Mouse (Mus musculus) testis, postnatal 10 days (tissue): ENCODE measurements at regions not wholly inside any gene's neighbourhood (a gene's known extent, or its start where the extent isn't known, plus 50 kb on each side); places are given as distances from the start of the nearest gene placed in this dataset.

Experiments
- DNase-seq: peaks from one replicate; pipeline ENCODE4 v3.0.0; 2021; ENCODE audit warnings: low spot score

GRCm38 (mm10) chrX:49387439-49387838 lies 76.3 kb upstream of the Arhgap36 start:
- no peak for DNase-seq

- peak; percentile 46 for DNase-seq
Measured at GRCm38 (mm10) chrX:49377067-49377466, 86.7 kb upstream of the Arhgap36 start.

- DNase-seq = no peak
Measured at GRCm38 (mm10) chrX:49370384-49370783, 82.3 kb upstream of the Enox2 start.

GRCm38 (mm10) chrX:49369404-49369803 lies 81.3 kb upstream of the Enox2 start:
- no peak for DNase-seq

- DNase-seq = no peak
Measured at GRCm38 (mm10) chrX:49346451-49346850, 58.4 kb upstream of the Enox2 start.
